Mouse (Mus musculus): ENCODE measurements around the gene Cacna1c.

Cacna1c gene

DNA sequence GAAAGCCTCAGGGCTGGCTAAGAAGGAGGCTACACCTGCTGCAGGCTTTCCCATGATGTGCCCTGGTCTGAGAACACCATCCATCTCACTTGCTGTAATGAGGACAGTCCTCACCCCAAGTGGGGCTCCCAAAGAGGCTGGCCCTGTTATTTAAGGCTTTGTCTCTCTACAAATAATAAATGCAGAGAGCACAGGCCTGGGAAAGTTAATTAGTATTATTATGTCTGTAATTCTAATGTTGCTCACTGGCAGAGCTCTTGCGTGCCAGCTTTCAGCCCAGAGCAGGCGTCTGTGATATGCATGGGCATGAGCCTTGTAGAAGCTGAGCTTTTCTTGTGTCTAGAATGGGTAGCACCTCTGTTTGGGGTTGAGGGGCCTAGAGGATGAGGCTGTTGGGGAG is 354.3 kb downstream of the Cacna1c start:
- DNase-seq, result no peak

GRCm38 (mm10) chr6:118838919-118839915 is 357.0 kb downstream of the Cacna1c start:
- DNase-seq, result peak; percentile 37 to 67

- no peak for DNase-seq
Measured at GRCm38 (mm10) chr6:118836693-118837092, 359.5 kb downstream of the Cacna1c start.

GRCm38 (mm10) chr6:118834046-118834445 is 362.2 kb downstream of the Cacna1c start:
- DNase-seq, result no peak

GRCm38 (mm10) chr6:118833049-118833448 is 363.2 kb downstream of the Cacna1c start:
- no peak for DNase-seq

DNA sequence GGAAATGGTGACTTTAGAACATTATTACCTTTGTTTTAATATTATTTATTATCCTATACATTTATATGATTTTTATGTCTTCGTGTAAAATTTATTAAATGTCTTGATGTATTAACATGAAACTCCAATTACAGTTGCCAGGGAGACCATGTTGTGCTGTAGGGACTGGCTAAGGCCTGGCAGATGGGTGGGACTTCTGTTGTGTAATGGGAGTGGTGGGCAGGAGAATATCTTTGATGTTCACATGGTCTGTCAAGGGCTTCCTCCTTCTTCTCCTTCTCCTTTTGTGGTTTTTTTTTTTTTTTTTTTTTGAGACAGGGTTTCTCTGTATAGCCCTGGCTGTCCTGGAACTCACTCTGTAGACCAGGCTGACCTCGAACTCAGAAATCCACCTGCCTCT is 363.6 kb downstream of the Cacna1c start:
- DNase-seq, result no peak

GRCm38 (mm10) chr6:118830851-118831250 is 365.4 kb downstream of the Cacna1c start:
- DNase-seq, result no peak

GRCm38 (mm10) chr6:118828187-118828586 is 368.0 kb downstream of the Cacna1c start:
- DNase-seq, result peak in 1 of 2 experiments; percentile 18

DNA sequence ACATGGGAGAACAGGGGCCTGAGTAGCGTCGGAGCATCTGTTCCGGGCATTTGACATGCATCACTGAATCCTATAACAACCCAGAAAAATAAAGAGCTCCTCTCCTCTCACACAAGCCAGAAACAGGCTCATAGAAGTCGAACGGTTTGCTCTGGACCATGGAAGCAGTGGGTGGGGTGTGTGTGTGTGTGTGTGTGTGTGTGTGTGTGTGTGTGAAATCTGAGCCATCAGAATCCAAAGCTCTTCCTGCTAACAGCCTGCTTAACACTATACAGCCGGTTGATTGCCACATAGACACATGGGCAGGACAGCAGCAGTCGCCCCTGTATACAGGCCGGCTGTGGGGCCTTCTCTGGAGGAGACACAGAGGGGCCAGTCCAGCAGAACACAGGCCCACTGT is 368.7 kb downstream of the Cacna1c start:
- peak; percentile 24 to 45 for DNase-seq

DNA sequence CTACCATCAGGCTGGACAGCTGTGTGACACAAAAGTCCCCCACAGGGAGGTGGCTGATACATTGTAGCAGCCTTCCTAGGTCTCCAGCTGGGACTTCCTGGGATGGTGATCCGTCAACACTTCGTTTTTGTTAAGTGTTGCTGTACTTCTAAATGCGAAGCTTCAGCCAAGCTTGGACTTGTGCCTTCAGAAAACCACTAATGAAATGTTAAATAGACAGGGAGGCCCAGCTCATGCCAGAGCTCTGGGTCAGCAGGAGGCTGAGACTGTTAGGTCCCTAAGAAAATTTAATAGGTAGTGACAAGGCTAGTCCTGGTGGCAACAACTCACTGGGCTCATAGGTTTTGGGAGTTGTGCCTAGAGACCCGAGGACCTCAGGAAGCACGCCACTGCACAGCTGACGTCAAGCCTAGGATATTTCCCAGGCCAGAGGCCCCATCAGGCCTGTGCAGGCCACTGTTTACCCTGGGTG is 370.8 kb downstream of the Cacna1c start:
- peak; percentile 20 to 42 for DNase-seq

GRCm38 (mm10) chr6:118821536-118821935 is 374.7 kb downstream of the Cacna1c start:
- no peak for DNase-seq

- DNase-seq, result no peak
Measured at GRCm38 (mm10) chr6:118819657-118820056, 376.6 kb downstream of the Cacna1c start.

DNA sequence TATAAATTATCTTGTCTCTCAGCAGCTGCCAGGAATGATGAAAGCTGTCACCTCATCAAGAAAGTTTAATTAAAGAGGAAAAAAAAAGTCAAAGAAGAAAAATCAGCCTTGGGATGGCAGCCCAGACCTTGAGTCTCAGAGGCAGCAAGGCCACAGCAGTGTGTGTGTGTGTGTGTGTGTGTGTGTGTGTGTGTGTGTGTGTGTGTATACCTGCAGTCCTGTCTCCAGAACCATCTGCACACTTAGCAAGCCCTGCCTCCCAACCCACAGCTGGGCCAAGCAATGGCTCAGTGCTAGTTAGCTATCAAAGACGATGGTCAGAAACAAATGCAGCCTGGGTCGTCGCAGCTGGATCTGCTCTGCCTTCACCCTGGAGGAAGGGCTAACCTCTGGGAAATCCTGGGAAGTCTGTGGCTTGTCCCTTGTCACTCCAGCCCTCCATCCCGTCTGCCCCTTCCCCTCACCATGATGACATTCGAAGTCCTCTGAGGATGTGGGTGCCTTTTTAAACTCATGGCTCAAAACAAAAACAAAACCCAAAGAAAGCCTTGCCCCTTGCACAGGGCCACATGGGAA is 378.2 kb downstream of the Cacna1c start:
- peak; percentile 41 to 54 for DNase-seq

DNA sequence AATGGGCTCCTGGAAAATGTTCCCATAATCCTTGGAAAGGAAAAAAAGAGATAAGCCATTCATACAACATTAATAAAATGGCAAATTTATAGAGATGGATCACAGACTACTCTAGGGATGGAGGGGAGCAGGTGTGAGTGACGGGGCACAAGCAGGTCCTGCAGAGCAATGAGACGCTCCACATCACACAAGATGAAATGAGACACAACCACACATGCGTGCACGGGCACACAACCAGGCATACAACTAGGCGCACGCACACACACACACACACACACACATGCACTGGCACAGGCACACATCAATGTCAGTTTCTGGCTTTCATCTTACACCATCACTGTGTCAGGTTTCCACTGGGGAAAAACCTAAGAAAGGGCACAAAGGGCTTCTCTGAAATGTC is 380.0 kb downstream of the Cacna1c start:
- no peak for DNase-seq

DNA sequence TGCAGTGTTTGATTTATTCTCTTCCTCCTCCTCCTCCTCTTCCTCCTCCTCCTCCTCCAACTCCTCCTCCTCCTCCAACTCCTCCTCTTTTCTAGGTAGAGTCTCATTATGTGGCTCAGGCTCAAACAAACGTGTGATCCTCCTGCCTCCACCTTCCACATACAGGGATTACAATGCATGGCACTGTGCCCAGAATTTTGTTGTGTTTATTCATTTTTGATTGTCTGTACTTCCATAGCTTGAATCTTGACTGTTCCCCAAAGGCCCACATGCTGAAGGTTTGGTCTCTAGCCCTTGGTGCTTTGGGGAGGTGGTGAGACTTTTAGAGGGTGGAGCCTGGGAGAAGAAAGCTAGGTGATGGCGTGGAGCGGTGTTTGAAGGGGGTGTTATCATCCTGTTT is 383.7 kb downstream of the Cacna1c start:
- no peak for DNase-seq

- no peak for DNase-seq
Measured at GRCm38 (mm10) chr6:118812007-118812406, 384.2 kb downstream of the Cacna1c start.

DNA sequence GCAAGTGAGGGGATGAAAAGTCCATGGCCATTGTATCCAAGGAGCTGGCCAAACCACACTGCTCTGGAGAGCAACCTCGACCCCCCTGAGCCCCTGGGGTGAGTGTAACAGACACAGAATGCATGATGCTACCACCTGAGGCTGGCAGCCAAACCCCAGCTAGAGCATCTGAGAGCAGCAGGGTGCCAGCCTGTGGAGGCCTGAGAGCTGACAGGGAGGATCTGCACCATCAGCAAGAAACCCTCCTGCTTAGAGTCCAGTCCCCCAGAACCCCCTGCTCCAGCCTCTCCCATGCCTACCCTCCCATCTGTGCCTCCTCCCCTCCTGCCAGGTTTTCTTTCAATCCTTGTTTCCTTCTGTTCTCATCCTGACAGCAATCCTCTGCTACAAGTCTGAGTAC is 385.4 kb downstream of the Cacna1c start:
- no peak for DNase-seq

GRCm38 (mm10) chr6:118805139-118805538 is 391.1 kb downstream of the Cacna1c start:
- DNase-seq, result no peak

DNA sequence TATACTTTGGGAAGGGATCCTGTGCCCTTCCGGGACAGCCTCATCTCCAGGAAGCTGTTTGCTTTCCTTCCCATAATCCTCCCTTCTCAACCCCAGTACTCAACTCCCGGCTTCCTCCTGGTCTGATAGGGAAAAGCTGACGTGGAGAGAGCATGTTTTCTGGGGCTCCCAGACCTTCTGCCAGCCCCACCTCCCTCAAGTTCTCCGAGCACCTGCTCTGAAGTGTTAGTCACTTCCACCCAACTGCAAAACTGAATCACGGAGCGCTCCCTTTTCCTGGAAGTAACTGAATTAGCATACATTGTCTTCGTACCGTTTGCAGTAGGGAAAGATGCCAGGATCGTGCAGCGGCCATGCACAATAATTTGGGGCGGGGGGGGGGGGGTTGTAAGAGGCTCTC is 393.9 kb downstream of the Cacna1c start:
- no peak for DNase-seq

DNA sequence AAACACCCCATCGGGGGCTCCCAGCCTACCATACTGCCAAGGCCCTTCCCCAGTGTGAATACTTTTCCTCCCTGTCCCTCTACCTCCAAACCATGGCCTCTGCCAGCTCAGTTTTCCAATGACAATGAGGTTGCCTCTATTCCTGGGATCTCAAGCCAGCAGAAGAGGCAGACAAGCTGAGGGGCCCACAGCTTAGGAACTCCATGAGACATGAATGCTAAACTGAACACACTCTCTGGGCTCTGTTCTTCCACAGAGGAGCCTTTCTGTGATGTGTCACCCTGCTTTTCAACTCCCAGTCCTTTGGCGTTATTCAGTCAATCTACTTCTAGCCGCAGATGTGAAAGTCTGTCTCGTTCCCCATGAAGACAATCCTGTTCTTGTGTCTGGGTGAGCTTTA is 399.8 kb downstream of the Cacna1c start:
- DNase-seq, result no peak

DNA sequence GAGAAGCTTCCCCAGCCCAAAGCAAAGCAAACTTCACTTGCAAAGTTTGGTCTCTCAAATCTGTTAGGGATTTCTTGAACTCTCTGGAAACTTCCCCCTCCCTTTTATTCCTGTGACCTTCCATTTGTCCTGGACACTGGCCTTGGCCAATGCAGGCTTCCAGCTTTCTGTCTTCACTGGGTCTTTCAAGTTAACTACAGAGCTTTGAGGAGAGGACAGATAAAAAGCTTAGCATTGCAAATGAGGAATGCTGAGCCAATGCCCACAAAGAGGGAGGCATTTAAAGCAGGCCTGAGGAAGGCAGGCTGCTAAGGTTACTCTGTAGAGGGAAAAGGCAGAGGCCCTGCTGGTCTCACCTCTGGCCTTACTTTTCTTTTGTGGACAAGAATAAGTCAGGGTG is 400.5 kb downstream of the Cacna1c start:
- DNase-seq, result no peak

GRCm38 (mm10) chr6:118791921-118792368 is 404.3 kb downstream of the Cacna1c start:
- peak; percentile 32 to 51 for DNase-seq

DNA sequence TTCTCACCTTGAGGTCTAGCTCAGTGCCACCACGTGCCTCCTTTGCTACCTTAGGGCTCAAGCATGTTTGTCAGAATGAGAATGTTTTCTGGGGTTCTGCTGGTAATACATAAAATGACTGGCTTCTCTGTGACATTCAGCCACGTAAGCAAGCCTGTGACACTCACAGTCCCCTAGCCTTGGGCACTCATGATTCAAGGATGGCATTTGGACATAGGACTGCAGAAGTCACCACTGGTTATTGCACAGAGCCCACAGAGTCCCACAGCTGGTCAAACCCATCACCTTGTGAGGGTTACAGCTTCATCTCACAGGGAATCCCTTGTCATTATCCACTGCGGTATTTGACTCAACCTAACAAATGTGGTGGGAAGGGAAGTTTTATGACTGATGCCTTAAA is 408.3 kb downstream of the Cacna1c start:
- DNase-seq, result no peak

DNA sequence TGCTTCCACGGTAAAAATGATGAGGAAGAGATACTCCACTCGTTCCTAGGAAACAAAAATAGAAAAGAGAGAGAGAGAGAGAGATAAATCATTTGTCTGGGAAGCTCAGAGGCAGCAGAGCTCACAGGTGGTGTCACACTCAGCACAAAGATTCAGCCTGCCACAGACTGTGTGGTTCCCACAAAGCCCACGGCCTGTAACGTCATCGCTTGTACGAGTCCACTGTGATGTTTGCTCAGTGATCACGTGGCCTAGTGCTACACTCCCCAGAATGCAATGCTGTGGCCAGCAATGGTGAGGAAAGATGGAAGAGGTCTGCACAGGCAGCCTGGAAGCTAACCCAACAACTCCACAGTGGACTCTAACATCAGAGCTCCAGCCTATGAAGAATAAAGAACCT is 415.9 kb downstream of the Cacna1c start:
- no peak for DNase-seq
